Mouse (Mus musculus) cerebral cortex, adult 2 months (tissue): Measurements from ENCODE around the gene Smarcc2.

ENCODE experiments used
- WGBS: fragments of 180-500 bp; shearing (Covaris S2); methylation state at CpG from one replicate; pipeline ENCODE4 v1.1.7; 2018; 5-methylcytosine and 5-hydroxymethylcytosine counted together

The Smarcc2 gene

GRCm38 (mm10) chr10:128516677-128517076 lies 57.6 kb downstream of the Smarcc2 start:
- 55% methylated on average over 6 of the region's 6 CpGs for WGBS

DNA sequence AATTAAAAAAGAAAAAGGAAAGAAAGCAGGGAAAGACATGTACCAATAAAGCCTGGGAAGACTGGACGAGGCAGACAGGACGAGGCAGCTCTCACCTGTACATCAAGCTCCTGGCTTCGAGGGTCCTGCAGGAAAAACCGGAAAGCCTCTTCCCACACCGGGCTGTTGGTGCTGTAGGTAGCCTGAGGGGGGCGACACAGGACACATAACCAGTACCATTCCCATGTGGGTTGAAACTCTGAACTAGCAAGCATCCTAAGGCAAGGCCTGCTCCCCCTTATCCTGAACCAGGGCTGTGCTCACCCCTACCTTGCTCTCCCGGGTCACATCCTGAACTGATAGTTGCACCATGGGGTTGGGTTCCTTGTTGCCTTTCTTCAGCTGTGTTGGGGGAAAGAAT lies 59.8 kb downstream of the Smarcc2 start:
- 83% methylated on average over 7 of the region's 7 CpGs for WGBS

DNA sequence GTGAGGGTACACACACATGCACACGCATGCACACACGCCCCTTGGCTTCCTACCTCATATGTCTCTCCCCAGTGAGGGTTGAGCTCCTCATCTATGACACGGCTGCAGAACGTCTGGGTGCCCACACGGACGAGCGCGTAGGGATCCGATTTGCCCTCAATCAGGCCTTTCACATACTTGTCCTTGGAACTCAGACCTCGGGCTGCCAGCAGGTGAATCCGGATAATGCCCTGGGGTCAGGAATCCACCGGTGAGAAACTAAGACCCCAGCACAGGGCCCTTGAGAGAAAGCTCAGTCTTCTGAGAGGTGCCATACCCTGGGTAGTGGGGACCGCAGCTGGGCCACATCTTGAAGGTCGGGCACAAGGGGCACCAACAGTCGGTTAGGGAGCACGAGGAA lies 61.5 kb downstream of the Smarcc2 start:
- WGBS, result 93% methylated on average over 16 of the region's 16 CpGs

DNA sequence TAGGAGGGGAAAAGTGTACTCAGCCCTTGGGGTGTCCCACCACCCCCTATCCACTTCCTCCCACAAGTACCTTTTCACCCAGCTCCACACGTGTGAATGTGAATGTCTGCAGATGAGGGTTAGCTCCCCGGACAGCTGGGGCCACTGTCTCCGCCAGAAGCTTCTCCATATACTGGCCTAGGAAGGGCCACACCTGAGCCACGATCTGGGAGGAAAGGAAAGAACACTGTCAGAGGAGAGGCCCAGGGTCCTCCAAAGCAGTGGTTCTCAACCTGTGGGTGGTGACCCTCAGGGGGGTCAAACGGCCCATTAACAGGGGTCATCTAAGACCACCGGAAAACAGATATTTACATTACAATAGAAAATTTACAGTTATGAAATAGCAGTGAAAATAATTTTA lies 63.3 kb downstream of the Smarcc2 start:
- 90% methylated on average over 6 of the region's 6 CpGs for WGBS

GRCm38 (mm10) chr10:128524111-128524731 lies 65.2 kb downstream of the Smarcc2 start:
- 61% methylated on average over 11 of the region's 11 CpGs for WGBS

DNA sequence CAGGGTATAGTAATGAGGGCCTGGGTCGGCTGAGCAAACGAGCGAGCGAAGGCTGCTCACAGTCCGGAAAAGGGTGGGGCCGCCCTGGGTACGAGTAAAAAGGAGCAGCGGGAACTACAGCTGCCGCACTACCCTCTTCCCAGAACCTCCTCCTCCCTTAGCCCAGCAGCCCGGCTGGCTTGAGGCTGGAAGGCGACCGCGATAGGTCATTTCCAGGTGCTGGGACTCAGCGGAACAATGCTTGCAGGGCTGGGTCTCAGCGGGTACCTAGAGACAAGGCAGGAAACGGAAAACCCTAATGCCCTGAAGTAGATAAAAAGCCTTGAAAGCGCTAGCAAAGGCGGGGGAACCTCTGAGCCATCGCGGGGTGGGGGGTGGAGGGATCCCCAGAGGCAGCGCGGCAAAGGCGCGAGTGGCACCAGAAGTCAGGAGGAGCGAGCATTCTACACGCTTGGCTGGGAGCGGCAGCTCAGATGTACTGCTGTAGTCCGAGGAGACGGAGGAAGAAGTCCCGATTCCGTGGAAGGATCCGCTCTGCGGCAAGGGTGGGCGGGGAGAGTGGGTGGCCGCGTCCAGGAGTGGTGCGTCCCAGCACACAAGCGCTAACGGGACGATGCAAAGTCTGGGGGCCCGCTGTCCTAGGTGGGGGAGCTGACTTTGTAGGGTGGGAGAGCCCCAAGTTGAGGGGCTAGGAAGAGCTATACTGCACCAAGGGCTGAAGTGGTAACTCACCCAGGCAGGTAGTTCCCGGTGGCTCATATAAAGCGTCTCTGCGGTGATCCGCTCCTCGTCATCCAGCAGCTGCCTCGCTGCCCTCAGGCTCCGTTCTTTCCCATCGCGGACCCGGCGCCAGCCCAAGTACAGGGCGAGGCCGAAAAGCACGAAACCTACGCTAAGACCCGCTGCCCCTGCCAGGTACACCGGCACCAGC lies 65.9 kb downstream of the Smarcc2 start:
- WGBS, result 1% methylated on average over 58 of the region's 58 CpGs

- WGBS, result under 1% methylated on average over 37 of the region's 37 CpGs
Observed at GRCm38 (mm10) chr10:128525671-128526308, 66.7 kb downstream of the Smarcc2 start, which contains the start of gene Esyt1. Esyt1 (minus strand) TSS chr10:128525871.

DNA sequence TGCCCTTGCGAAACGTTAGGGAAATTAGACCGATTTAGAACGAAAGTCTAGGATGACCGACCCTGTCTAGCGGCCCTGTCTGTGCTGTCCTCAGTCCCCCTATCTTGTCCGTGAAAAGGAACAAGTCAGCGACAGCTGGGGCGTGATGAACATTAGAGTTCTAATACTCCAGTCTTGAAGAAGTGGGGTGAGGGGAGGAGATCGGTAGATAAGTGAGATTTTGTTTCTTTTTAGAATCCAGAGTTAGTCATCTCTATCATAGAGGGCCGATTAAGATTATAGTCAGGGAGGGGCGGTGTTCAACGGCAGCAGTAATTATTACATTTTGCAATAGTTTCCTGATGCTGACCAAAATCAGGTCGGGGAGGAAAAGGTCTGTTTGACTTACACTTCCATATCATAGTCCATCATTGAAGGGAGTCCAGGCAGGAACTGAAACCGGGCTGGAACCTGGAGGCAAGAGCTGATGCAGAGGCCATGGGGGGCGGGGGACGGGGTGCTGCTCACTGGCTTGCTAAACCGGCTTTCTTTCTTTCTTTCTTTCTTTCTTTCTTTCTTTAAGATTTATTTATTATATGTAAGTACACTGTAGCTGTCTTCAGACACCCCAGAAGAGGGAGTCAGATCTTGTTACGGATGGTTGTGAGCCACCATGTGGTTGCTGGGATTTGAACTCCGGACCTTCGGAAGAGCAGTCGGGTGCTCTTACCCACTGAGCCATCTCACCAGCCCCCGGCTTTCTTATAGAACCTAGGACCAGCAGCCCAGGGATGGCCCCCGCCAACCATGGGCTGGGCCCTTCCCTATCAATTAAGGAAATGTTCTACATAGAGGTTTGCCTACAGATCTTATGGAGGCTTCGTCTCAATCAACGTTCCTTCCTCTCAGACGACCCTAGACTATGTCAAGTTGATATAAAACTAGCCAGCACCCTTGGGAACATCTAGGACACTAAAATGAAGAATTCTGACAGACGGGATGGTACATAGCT lies 67.6 kb downstream of the Smarcc2 start:
- WGBS, result 35% methylated on average over 28 of the region's 28 CpGs

DNA sequence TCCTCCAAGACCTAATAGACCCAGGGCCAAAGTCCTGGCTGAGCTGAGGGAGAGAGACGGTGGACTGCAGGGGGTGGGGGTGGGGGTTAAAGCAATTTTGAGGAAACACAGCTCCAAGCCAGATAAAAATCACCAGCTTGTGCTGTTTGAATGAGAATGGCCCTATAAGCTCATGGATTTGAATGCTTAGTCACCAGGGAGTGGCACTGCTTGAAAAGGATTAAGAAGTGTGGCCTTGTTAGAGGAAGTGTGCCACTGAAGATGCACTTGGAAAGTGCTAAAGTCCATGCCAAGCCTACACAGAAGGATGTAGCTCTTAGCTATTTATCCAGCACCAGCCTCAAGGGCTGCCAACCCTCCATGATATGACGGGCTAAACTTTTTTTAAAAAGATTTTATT lies 76.2 kb downstream of the Smarcc2 start:
- WGBS, result 89% methylated on average over 2 of the region's 2 CpGs

DNA sequence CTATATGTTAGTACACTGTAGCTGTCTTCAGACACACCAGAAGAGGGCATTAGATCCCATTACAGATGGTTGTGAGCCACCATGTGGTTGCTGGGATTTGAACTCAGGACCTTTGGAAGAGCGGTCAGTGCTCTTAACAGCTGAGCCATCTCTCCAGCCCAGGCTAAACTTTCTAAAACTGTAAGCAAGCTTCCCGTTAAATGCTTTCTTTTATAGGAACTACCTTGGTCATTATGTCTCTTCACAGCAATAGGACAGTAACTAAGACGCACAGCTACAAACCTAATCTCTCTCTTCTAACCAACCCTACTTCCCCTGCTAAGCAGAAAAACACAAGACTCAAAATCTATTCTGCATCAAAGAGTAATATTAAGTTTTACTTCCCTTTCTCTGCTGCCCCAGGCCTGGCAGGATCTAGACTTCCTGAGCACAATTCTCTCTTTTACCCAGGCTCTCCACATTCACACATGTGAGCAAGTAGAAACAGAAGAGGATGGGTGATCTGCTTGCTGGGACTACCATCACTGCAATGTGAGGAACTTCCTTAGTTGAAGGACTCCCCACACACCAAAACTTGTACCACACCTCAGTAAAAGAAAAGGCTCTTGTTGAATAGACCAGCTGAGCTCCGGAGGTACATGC lies 76.7 kb downstream of the Smarcc2 start:
- WGBS, result 65% methylated on average over 4 of the region's 4 CpGs

DNA sequence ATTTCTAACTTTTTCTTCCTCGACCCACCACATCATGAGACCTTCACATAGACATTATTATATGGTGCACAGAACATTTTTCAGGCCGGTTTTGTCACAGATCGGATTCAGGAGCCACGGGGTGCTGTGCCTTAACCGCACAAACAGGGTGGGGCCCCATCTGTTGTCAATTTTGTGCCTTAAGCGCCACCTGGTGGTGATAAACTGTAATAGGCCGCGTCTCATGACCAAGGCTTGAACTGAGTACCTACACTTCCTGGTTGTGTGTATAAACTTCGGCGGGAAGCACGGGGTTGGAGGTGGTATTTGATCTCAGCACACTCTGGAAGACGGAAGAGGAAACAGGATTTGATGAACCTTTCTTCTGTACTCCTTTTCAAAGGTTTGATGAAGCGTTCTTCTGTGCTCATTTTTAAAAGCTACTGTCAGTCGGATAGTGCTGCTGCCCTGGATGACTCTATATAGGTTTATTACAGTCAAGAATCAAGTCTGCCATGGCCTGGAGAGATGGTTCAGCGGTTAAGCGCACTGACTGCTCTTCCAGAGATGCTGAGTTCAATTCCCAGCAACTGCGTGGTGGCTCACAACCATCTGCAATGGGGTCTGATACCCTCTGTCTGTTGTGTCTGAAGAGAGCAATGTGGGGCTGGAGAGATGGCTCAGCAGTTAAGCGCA lies 77.4 kb downstream of the Smarcc2 start:
- WGBS, result 13% methylated on average over 18 of the region's 18 CpGs

- 95% methylated on average over 1 of the region's 1 CpGs for WGBS
Observed at GRCm38 (mm10) chr10:128538340-128538870, 79.4 kb downstream of the Smarcc2 start.
